Mouse (Mus musculus) lung, embryonic 14.5 days (tissue): ENCODE data around the gene Srrm2. TPM values are rescaled to one million over a fixed set of nuclear protein-coding genes. Genes with fewer than 3 reads are reported as not detected.

ENCODE experiments used
- ATAC-seq: fragments of 200-750 bp; cut with Nextera tagmentation; 2 replicates; pipeline ENCODE4 v1.8.0; 2017; ENCODE audit warnings: mild to moderate bottlenecking, moderate TSS enrichment, moderate library complexity; ENCODE audit not compliant: insufficient read depth
- DNase-seq: peaks from one replicate; pipeline ENCODE4 v3.0.0-alpha.2; 2015
- H3K27ac ChIP-seq: fragments of 300-500 bp; sonication (generic); 2 replicates; pipeline ENCODE4 v1.5.1; 2014; ENCODE audit warnings: low read depth, mild to moderate bottlenecking, moderate library complexity
- H3K27me3 ChIP-seq: fragments of 300-500 bp; sonication (generic); 2 replicates; pipeline ENCODE4 v1.6.1; 2014; ENCODE audit warnings: low read length, control low read depth; ENCODE audit not compliant: insufficient read depth
- H3K36me3 ChIP-seq: fragments of 300-500 bp; sonication (generic); 2 replicates; pipeline ENCODE4 v1.6.1; 2014; ENCODE audit warnings: control low read depth; ENCODE audit not compliant: insufficient read depth
- H3K4me1 ChIP-seq: fragments of 300-500 bp; sonication (generic); 2 replicates; pipeline ENCODE4 v1.6.1; 2014; ENCODE audit warnings: antibody characterized with exemption, control low read depth; ENCODE audit not compliant: insufficient read depth
- H3K4me2 ChIP-seq: fragments of 300-500 bp; sonication (generic); 2 replicates; pipeline ENCODE4 v1.6.1; 2014; ENCODE audit warnings: mild to moderate bottlenecking
- H3K4me3 ChIP-seq: fragments of 300-500 bp; sonication (generic); 2 replicates; pipeline ENCODE4 v1.5.1; 2014; ENCODE audit warnings: low read depth, low read length
- H3K9ac ChIP-seq: fragments of 300-500 bp; sonication (generic); 2 replicates; pipeline ENCODE4 v1.6.1; 2014
- H3K9me3 ChIP-seq: fragments of 300-500 bp; sonication (generic); 2 replicates; pipeline ENCODE4 v1.6.1; 2016; ENCODE audit warnings: low read depth, low read length, control low read depth
- CTCF ChIP-seq: IDR thresholded peaks from 2 replicates; pipeline ENCODE4 v1.5.1; 2016; ENCODE audit warnings: antibody characterized with exemption, low read depth
- WGBS: fragments of 180-500 bp; shearing (Covaris S2); extraction: QIAGEN DNeasy Blood & Tissue Kit; methylation state at CpG from one replicate; pipeline ENCODE4 v1.1.7; 2014; 5-methylcytosine and 5-hydroxymethylcytosine counted together
- polyA plus RNA-seq: library from polyadenylated mRNA; unstranded; fragments of >200 nt; fragmentation: Nextera tagmentation; extraction: Ambion mirVana; gene quantifications from 2 replicates; pipeline ENCODE4 v1.2.1, GENCODE M21; 2014

Gene Srrm2
- 429 and 491 TPM in 2 replicates for polyA plus RNA-seq

DNA sequence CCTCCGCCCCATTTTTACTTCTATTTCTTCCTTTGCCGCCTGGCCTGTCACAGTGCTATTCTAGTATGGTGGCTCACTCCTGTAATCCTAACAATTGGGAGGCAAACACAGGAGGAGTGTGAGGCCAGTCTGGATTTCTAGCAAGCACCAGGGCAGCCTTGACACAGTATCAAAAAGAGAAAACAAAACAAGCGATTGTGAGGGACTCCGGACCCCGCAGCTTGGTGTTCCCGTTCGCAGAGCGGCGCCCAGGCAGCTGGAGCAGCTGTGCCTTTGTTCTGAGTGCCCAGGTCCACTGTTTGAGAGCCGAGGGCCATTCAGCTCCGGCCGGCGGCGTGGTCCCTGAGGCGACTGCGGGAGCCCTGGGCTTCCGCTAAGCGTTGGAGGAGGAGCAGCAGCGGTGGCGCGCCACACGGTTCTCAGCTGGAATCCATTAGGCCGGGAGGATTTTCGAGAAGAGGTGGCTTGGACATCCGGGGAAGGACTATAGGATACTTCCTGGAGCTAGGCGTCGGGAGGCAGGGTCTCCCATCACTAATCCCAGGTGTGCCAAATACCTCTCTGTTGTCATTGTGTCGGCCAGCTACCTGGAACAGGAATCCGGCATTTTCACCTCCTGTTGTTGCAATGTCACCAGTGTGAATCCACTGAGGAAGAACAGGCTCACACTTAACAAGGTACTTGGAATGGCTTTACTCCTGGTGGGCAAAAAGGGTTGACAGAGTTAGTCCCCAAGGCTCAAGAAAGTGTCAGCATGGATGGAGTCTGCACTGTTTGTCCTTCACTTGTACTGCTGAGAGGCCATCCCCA, at the start of gene Srrm2:
Gene Srrm2, plus strand, starts transcription at position 264 of the 810 bp plus-strand sequence.
- Histone ChIP-seq H3K27ac (peak within 1 kb of the TSS; percentile 86), H3K4me2 (peak within 1 kb of the TSS; percentile 75), H3K36me3 (no peaks in the 10 kb centered on the region), H3K27me3 (no peaks in the 10 kb centered on the region), H3K4me3 (peak within 1 kb of the TSS; percentile 44), H3K9me3 (no peaks in the 10 kb centered on the region), H3K9ac (peak within 1 kb of the TSS; percentile 82), H3K4me1 (0 out of 2 replicates have a peak, but pooled peaks cover 5% of the 10 kb centered on the region)
- DNase-seq: peak; percentile 82
- 2% methylated on average over 29 of the region's 29 CpGs for WGBS
- no peak for TF ChIP-seq CTCF
- ATAC-seq: peak; percentile 68

DNA sequence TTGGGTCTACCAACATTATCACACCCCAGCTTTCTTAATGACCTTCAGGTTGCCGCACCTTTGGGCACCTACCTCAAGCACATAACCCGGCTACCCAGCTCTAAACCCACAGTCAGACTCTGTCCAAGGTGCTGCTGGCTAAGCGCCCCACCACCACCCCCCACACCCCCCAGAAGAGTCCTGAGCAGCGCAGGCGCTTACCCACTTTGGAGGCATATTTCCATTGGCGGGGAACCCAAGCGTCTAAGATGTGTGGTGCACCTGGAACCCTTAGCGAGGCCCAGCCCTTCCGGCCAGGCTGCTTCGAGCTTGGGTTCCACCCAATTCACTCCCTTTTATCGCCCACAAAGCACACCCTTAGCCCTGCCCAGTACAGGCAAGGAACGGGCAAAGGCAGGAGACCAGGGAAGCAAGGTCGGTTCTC, 49.7 kb upstream of the Srrm2 start, which contains the start of gene Paqr4:
Gene Paqr4, minus strand, starts transcription at position 270 of the 424 bp plus-strand sequence.
- DNase-seq: no peak
- peak within 1 kb of the TSS; percentile 99 for H3K4me2 ChIP-seq
- no peak for TF ChIP-seq CTCF
- H3K27ac ChIP-seq: peak within 1 kb of the TSS; percentile 61
- ATAC-seq: peak; percentile 9
- peaks cover 8% of the 10 kb centered on the region for H3K4me1 ChIP-seq
- H3K9me3 ChIP-seq: no peaks in the 10 kb centered on the region
- peak within 1 kb of the TSS; percentile 72 for H3K4me3 ChIP-seq
- peaks cover 21% of the 10 kb centered on the region for H3K36me3 ChIP-seq
- H3K9ac ChIP-seq: peak within 1 kb of the TSS; percentile 70
- WGBS: 6% methylated on average over 13 of the region's 13 CpGs
- H3K27me3 ChIP-seq: peaks cover 51% of the 10 kb centered on the region

DNA sequence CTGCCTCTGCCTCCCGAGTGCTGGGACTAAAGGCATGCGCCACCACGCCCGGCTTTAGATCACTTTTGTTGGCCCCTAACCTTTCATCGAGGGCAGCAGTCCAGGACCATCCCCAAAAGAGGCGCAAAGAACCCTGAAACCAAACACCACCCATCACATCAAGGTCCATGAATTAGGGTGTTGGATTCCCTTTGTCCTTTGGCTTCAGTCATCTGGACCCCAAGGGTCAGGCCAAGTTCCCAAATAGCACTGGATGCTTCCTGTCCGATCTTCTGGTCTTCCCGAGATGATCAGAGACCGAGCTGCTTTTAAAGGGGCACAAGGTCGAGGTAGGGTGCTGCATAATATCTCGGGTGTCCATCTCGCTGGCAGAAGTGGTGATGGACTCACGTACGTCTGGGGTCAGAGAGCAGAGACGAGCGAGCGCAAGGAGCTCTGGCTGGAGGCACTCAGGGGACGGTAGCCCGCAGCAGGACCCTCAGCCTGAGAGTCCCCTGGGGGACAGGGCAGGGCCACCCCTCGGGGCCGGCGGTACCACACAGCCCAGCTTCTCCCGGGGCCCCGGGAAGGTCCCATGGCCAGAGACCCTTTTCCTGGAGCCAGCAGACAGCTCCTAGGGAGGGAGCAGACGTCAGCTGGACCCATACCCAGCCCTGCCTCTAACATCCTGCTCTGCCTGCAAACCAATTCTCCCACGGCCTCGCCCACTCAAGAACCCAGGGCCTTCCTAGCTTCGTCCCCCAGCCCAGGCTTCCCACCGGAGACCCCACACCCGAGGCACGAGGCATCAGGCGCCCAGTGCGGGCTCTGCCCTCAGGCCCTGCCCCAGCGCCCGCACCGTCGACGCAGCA, 48.7 kb upstream of the Srrm2 start:
- Histone ChIP-seq H3K9ac (no peak overlapping the region), H3K27me3 (peaks cover 60% of the 10 kb centered on the region), H3K4me3 (peak overlapping the region; percentile 8; the same call in 1 of the 2 replicates), H3K4me2 (no peak overlapping the region; the same call in 1 of the 2 replicates), H3K36me3 (peaks cover 11% of the 10 kb centered on the region), H3K9me3 (no peaks in the 10 kb centered on the region), H3K27ac (no peak overlapping the region), H3K4me1 (peaks cover 11% of the 10 kb centered on the region)
- ATAC-seq (no peak), DNase-seq (no peak)
- no peak for TF ChIP-seq CTCF
- 46% methylated on average over 38 of the region's 38 CpGs for WGBS

DNA sequence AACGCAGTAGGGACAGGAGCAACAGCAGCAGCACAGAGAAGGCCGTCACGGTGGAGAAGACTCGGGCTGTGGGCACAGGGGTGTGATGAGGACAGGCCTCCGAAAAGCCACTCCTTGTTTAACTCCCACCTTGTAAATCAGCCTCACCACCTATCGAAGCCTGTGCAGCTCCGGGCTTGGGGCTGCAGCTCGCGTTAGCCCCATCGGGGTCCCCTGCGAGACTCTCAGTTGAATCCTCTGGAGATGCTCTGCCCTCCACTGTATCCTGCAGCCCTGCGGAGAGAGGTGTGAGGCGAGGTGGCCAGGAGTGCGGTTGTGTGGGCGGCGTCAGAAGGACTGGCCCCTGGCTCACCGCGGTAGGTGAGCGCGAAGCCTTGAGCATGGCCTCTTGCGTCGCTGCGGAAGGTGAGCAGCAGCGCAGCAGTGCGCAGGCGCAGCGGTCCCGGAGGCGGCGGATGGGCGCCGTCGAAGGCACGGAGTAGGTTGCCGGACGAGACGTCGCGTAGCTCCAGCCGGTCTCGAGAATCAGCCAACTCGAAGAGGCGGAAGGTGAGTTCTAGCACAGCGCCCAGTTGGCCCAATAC, 48.0 kb upstream of the Srrm2 start:
- Histone ChIP-seq H3K27me3 (peaks cover 65% of the 10 kb centered on the region), H3K27ac (no peak overlapping the region), H3K4me2 (peak overlapping the region; percentile 24), H3K9ac (no peak overlapping the region), H3K4me3 (peak overlapping the region; percentile 8), H3K36me3 (peaks cover 4% of the 10 kb centered on the region), H3K4me1 (peaks cover 11% of the 10 kb centered on the region), H3K9me3 (no peaks in the 10 kb centered on the region)
- no peak for TF ChIP-seq CTCF
- DNase-seq (peak; percentile 39), ATAC-seq (no peak)
- 7% methylated on average over 44 of the region's 44 CpGs for WGBS

DNA sequence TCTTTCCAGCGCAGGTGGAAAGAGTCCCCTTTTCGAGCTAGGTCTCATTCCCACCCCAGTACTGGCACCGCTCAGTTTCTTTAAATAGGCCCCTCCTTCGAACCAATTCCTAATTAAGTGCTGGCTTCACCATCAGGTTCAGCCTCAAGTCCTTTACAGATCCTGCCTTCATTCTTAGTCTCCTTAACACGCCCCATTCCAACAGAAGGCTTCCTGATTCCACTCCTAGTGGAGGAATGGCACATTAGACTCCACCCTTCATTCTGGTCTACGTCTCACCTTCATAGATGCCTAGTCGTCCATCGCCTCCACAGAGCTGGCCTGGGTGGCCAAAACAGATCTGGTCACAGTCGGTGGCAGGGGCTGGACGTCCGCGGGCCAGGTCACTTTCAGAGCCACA, 47.4 kb upstream of the Srrm2 start:
- Histone ChIP-seq H3K9me3 (no peaks in the 10 kb centered on the region), H3K36me3 (no peaks in the 10 kb centered on the region), H3K27ac (no peak overlapping the region), H3K4me2 (no peak overlapping the region), H3K4me1 (peaks cover 11% of the 10 kb centered on the region), H3K4me3 (no peak overlapping the region), H3K9ac (no peak overlapping the region), H3K27me3 (peaks cover 70% of the 10 kb centered on the region)
- DNase-seq (no peak), ATAC-seq (no peak)
- 57% methylated on average over 12 of the region's 12 CpGs for WGBS
- TF ChIP-seq CTCF: no peak

DNA sequence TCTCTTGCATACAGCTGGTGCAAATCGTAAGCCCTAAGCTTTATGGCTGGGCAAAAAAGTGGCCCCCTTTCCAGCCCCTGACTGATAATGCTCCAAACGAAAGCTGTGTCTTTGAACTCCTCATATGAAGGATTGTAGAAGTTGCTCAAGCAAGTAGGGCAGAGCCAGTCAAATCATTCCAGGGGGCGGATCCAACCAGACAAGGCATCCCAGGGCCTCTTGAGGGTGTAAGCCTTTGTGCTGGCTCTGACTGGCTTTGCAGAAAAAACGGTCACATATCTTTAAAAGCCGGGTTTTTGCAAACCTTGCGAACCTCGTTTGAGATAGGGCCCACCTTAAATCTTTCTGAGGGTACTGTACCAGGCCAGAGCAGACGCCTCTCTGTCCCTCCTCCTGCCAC, 46.3 kb upstream of the Srrm2 start:
- peak; percentile 55 for DNase-seq
- WGBS: 20% methylated on average over 8 of the region's 8 CpGs

More for the DNA sequence above, 46.3 kb upstream of the Srrm2 start:
- Histone ChIP-seq H3K4me3 (no peak overlapping the region), H3K27me3 (peaks cover 75% of the 10 kb centered on the region), H3K9me3 (no peaks in the 10 kb centered on the region), H3K27ac (no peak overlapping the region), H3K4me1 (peaks cover 8% of the 10 kb centered on the region; the same call in 1 of the 2 replicates), H3K4me2 (no peak overlapping the region), H3K36me3 (no peaks in the 10 kb centered on the region), H3K9ac (no peak overlapping the region)
- no peak for ATAC-seq
- TF ChIP-seq CTCF: no peak
